In the genomic region with DNA sequence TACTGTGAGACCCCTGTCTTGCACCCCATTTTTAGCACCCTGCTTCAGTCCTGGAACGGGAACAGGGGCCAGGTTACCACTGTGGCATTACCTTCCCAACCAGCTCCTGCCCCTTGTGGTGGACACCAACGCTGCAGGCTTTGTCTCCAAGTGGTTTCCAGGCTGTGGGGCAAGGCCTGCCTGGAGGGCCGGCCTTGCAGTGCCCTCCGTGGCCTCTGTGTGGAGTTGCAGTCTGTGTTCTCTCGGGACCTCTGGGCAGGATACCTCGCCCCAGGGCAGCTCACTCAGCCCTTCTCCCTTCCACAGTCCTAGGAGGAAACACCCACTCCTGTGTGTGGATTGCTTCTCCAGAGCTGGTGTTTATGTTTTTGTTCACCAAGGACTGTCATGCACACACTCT, we compare ENCODE assay signal across 8 mouse cellular contexts. TPM values are rescaled to one million over a fixed set of nuclear protein-coding genes. Genes with fewer than 3 reads are reported as not detected.
A peak's percentile ranks its signal among the peaks of the same experiment; 100 is the strongest.
DNase-seq lines count a peak whose midpoint lies in the region; ATAC-seq lines count a peak whose summit lies in the region.

No protein-coding gene starts in this region.

- peak; percentile 82 for DNase-seq in ovary, adult 18-20 months (ENCODE audit: low spot score)
- DNase-seq in ovary, postnatal 10 days (ENCODE audit: low spot score), result no peak
- peak; percentile 73 for DNase-seq in embryo, embryonic 11.5 days (ENCODE audit: low read depth, low spot score)
- peak; percentile 35 to 54 for DNase-seq in left cerebral cortex, postnatal 36 days (ENCODE audit: low spot score in 2 of 2)
- peak; percentile 74 to 82 for DNase-seq in spleen, postnatal 4 days (ENCODE audit: low spot score in 2 of 2)

- no peak overlapping the region for H3K4me3 ChIP-seq in intestine, embryonic 16.5 days (ENCODE audit: low read length)
- H3K4me3 ChIP-seq in midbrain, embryonic 12.5 days, result no peak overlapping the region

- peak overlapping the region; percentile 23 for H3K27ac ChIP-seq in intestine, embryonic 16.5 days (ENCODE audit: low read length)
- peak overlapping the region; percentile 65 for H3K27ac ChIP-seq in midbrain, embryonic 12.5 days (replicated peaks)

- H3K4me2 ChIP-seq in intestine, embryonic 16.5 days (ENCODE audit: low read depth, low read length), result no peak overlapping the region
- H3K4me2 ChIP-seq in midbrain, embryonic 12.5 days (replicated peaks), result 0 out of 2 replicates have a peak overlapping the region, but pooled peaks have one; percentile 13

- ATAC-seq in granulocyte monocyte progenitor cell, adult 5-6 weeks (replicated peaks; ENCODE audit: poor library complexity, severe bottlenecking), result peak; percentile 99
- ATAC-seq in intestine, embryonic 16.5 days, result peak; percentile 86
- peak; percentile 90 for ATAC-seq in midbrain, embryonic 12.5 days (ENCODE audit: low FRiP score, low read depth)

- 0 out of 2 replicates have a peak overlapping the region, but pooled peaks have one; percentile 5 for H3K9ac ChIP-seq in intestine, embryonic 16.5 days (ENCODE audit: low read depth, low read length)
- 0 out of 2 replicates have a peak overlapping the region, but pooled peaks have one; percentile 6 for H3K9ac ChIP-seq in midbrain, embryonic 12.5 days (replicated peaks)

- H3K36me3 ChIP-seq in intestine, embryonic 16.5 days (ENCODE audit: control insufficient read depth, insufficient read depth, low read length), result no peaks in the 10 kb centered on the region
- no peaks in the 10 kb centered on the region for H3K36me3 ChIP-seq in midbrain, embryonic 12.5 days

- intact Hi-C loops in left cerebral cortex, postnatal 36 days (cut with DNase I), result loop anchor here (5.0 kb wide), 1 partner anchor 182 kb away; no protein-coding TSS in a partner anchor

- no peaks in the 10 kb centered on the region for H3K27me3 ChIP-seq in intestine, embryonic 16.5 days (replicated peaks; ENCODE audit: control insufficient read depth, insufficient read depth, low read length)
- no peaks in the 10 kb centered on the region for H3K27me3 ChIP-seq in midbrain, embryonic 12.5 days

- no peaks in the 10 kb centered on the region for H3K9me3 ChIP-seq in intestine, embryonic 16.5 days (ENCODE audit: control insufficient read depth, low read length)
- no peaks in the 10 kb centered on the region for H3K9me3 ChIP-seq in midbrain, embryonic 12.5 days

- 8% methylated on average over 6 of the region's 6 CpGs for WGBS in intestine, embryonic 16.5 days
- WGBS in midbrain, embryonic 12.5 days, result 1% methylated on average over 6 of the region's 6 CpGs

- peaks cover 26% of the 10 kb centered on the region for H3K4me1 ChIP-seq in intestine, embryonic 16.5 days (ENCODE audit: control insufficient read depth, insufficient read depth, low read length)
- H3K4me1 ChIP-seq in midbrain, embryonic 12.5 days, result peaks cover 17% of the 10 kb centered on the region

RNA-seq across cellular contexts. Expression of gene Slc12a8, which starts 43.2 kb away (rescaled TPM):
- total RNA-seq in granulocyte monocyte progenitor cell, adult 5-6 weeks (2014; fragmentation: Nextera tagmentation), result not detected in 2 replicates
- total RNA-seq in granulocyte monocyte progenitor cell, adult 5-6 weeks (2017), result not detected in 2 replicates
- 10.3 and 10.5 TPM in 2 replicates for polyA plus RNA-seq in intestine, embryonic 16.5 days (2015; fragmentation: Nextera tagmentation; extraction: Ambion mirVana)
- under 1 TPM; 0.69 to 0.91 TPM for total RNA-seq in left cerebral cortex, postnatal 36 days (2021)
- polyA plus RNA-seq in midbrain, embryonic 12.5 days (2016; fragmentation: Nextera tagmentation; extraction: Ambion mirVana), result 0.80 and 1.2 TPM in 2 replicates
